In the genomic region with DNA sequence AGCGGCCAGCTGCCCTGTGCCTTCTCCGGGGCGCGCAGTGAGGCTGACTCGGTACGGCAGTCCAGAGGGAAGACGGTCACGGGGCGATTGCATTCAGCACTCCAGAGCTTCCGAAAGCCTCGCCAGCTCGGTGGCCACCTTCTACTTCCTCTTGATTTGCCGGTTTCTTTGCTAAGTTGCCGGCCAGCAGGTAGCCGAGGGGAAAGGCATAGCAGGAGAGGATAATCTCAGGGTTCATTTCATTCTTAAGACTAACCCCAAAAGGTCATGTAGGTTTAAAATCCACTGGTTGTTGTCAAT, we compare ENCODE assay signal across 7 mouse cellular contexts. TPM values are rescaled to one million over a fixed set of nuclear protein-coding genes. Genes with fewer than 3 reads are reported as not detected.
DNase-seq lines count a peak whose midpoint lies in the region; ATAC-seq and TF ChIP-seq lines count a peak whose summit lies in the region.

No protein-coding gene starts in this region.

- no peaks in the 10 kb centered on the region for H3K4me1 ChIP-seq in lung, postnatal 0 days (ENCODE audit: insufficient read depth, low read depth, low read length)
- peaks cover 3% of the 10 kb centered on the region; the same call in 1 of the 2 replicates for H3K4me1 ChIP-seq in forebrain, embryonic 16.5 days (replicated peaks; ENCODE audit: control insufficient read depth, insufficient read depth, low read length)
- 0 out of 2 replicates have a peak, but pooled peaks cover 4% of the 10 kb centered on the region for H3K4me1 ChIP-seq in limb, embryonic 13.5 days
- H3K4me1 ChIP-seq in stomach, embryonic 14.5 days (ENCODE audit: control insufficient read depth, insufficient read depth, low read length) = no peaks in the 10 kb centered on the region; the same call in 1 of the 2 replicates

- 0 out of 2 replicates have a peak, but pooled peaks cover 4% of the 10 kb centered on the region for H3K27me3 ChIP-seq in lung, postnatal 0 days (replicated peaks; ENCODE audit: insufficient read depth, low read length)
- no peaks in the 10 kb centered on the region for H3K27me3 ChIP-seq in forebrain, embryonic 16.5 days (replicated peaks; ENCODE audit: control insufficient read depth, insufficient read depth, low read length)
- no peaks in the 10 kb centered on the region for H3K27me3 ChIP-seq in limb, embryonic 13.5 days
- H3K27me3 ChIP-seq in stomach, embryonic 14.5 days (ENCODE audit: control insufficient read depth, insufficient read depth, low read length) = no peaks in the 10 kb centered on the region

- WGBS in lung, postnatal 0 days = under 1% methylated on average over 12 of the region's 15 CpGs
- 0% methylated on average over 15 of the region's 15 CpGs for WGBS in forebrain, embryonic 16.5 days
- WGBS in limb, embryonic 13.5 days = 0% methylated on average over 14 of the region's 15 CpGs
- under 1% methylated on average over 15 of the region's 15 CpGs for WGBS in stomach, embryonic 14.5 days

- peak overlapping the region; percentile 47; the same call in 1 of the 2 replicates for H3K27ac ChIP-seq in lung, postnatal 0 days (ENCODE audit: low read length)
- H3K27ac ChIP-seq in forebrain, embryonic 16.5 days (ENCODE audit: low read length) = peak overlapping the region; percentile 91
- H3K27ac ChIP-seq in limb, embryonic 13.5 days = peak overlapping the region; percentile 97; the same call in 1 of the 2 replicates
- peak overlapping the region; percentile 85 for H3K27ac ChIP-seq in stomach, embryonic 14.5 days (ENCODE audit: low read length)

- H3K9ac ChIP-seq in lung, postnatal 0 days (replicated peaks; ENCODE audit: low read depth) = peak overlapping the region; percentile 36; the same call in 1 of the 2 replicates
- peak overlapping the region; percentile 92 for H3K9ac ChIP-seq in forebrain, embryonic 16.5 days (replicated peaks; ENCODE audit: low read depth, low read length)
- peak overlapping the region; percentile 96 for H3K9ac ChIP-seq in limb, embryonic 13.5 days
- peak overlapping the region; percentile 55 for H3K9ac ChIP-seq in stomach, embryonic 14.5 days (replicated peaks; ENCODE audit: low read depth, low read length)

- no peak for TF ChIP-seq CTCF in lung, postnatal 0 days (IDR thresholded peaks at IDR 0.05)

- H3K4me3 ChIP-seq in lung, postnatal 0 days (ENCODE audit: low read depth, low read length) = peak overlapping the region; percentile 70
- H3K4me3 ChIP-seq in forebrain, embryonic 16.5 days (replicated peaks; ENCODE audit: low read length) = peak overlapping the region; percentile 91
- peak overlapping the region; percentile 81 for H3K4me3 ChIP-seq in limb, embryonic 13.5 days
- H3K4me3 ChIP-seq in stomach, embryonic 14.5 days (ENCODE audit: low read depth, low read length) = peak overlapping the region; percentile 80

- TF ChIP-seq EP300 in lung, postnatal 0 days (IDR thresholded peaks at IDR 0.05) = no peak

- DNase-seq in lung, postnatal 0 days (ENCODE audit: low spot score) = no peak
- no peak for DNase-seq in lung, postnatal 36 days
- DNase-seq in urinary bladder, postnatal 4 days (ENCODE audit: low spot score in 2 of 2) = no peak
- DNase-seq in ovary, adult 18-20 months (ENCODE audit: low spot score) = no peak

- H3K36me3 ChIP-seq in lung, postnatal 0 days (ENCODE audit: insufficient read depth, low read length) = no peaks in the 10 kb centered on the region
- H3K36me3 ChIP-seq in forebrain, embryonic 16.5 days (ENCODE audit: control insufficient read depth, insufficient read depth) = no peaks in the 10 kb centered on the region
- H3K36me3 ChIP-seq in limb, embryonic 13.5 days = peaks cover 5% of the 10 kb centered on the region; the same call in 1 of the 2 replicates
- no peaks in the 10 kb centered on the region for H3K36me3 ChIP-seq in stomach, embryonic 14.5 days (ENCODE audit: control insufficient read depth, insufficient read depth, low read length)

- H3K9me3 ChIP-seq in lung, postnatal 0 days (ENCODE audit: low read length) = no peaks in the 10 kb centered on the region
- no peaks in the 10 kb centered on the region for H3K9me3 ChIP-seq in forebrain, embryonic 16.5 days (ENCODE audit: control insufficient read depth, low read length)
- H3K9me3 ChIP-seq in limb, embryonic 13.5 days = no peaks in the 10 kb centered on the region
- no peaks in the 10 kb centered on the region for H3K9me3 ChIP-seq in stomach, embryonic 14.5 days (ENCODE audit: control insufficient read depth, low read depth, low read length)

- no peak for ATAC-seq in lung, postnatal 0 days
- no peak for ATAC-seq in forebrain, embryonic 16.5 days
- no peak for ATAC-seq in limb, embryonic 13.5 days (ENCODE audit: low FRiP score, low read depth)
- no peak for ATAC-seq in stomach, embryonic 14.5 days (ENCODE audit: insufficient number of reproducible peaks, insufficient read depth, low FRiP score, low read depth)

- peak overlapping the region; percentile 97 for H3K4me2 ChIP-seq in lung, postnatal 0 days (replicated peaks; ENCODE audit: low read depth, low read length)
- peak overlapping the region; percentile 59 for H3K4me2 ChIP-seq in forebrain, embryonic 16.5 days (ENCODE audit: low read length)
- H3K4me2 ChIP-seq in limb, embryonic 13.5 days (replicated peaks) = peak overlapping the region; percentile 73
- peak overlapping the region; percentile 88 for H3K4me2 ChIP-seq in stomach, embryonic 14.5 days (replicated peaks; ENCODE audit: low read depth, low read length)

RNA-seq across cellular contexts. Expression of gene Epha7, which starts 2.6 kb away (rescaled TPM):
- 5.4 and 7.6 TPM in 2 replicates for polyA plus RNA-seq in lung, postnatal 0 days (2015; fragmentation: Nextera tagmentation; extraction: Ambion mirVana)
- 58.4 and 69.8 TPM in 2 replicates for polyA plus RNA-seq in forebrain, embryonic 16.5 days (2015; fragmentation: Nextera tagmentation; extraction: Ambion mirVana)
- polyA plus RNA-seq in limb, embryonic 13.5 days (2015; fragmentation: Nextera tagmentation; extraction: Ambion mirVana) = 54.2 and 59.0 TPM in 2 replicates
- polyA plus RNA-seq in stomach, embryonic 14.5 days (2014; fragmentation: Nextera tagmentation; extraction: Ambion mirVana) = 28.3 and 32.0 TPM in 2 replicates

Comparison
In these comparisons a context has a peak if more than half of its experiments do, and no peak if none do; other contexts are left out.
1. H3K27ac ChIP-seq: peak in every context shown above with its lines; median percentile 97 in limb, embryonic 13.5 days; 91 in forebrain, embryonic 16.5 days; 85 in stomach, embryonic 14.5 days; 47 in lung, postnatal 0 days.
2. H3K9ac ChIP-seq: peak in every context shown above with its lines; median percentile 96 in limb, embryonic 13.5 days; 92 in forebrain, embryonic 16.5 days; 55 in stomach, embryonic 14.5 days; 36 in lung, postnatal 0 days.